Mouse (Mus musculus) hindbrain, embryonic 13.5 days (tissue): Measurements from ENCODE around the gene Lrrtm4. TPM values are rescaled to one million over a fixed set of nuclear protein-coding genes. Genes with fewer than 3 reads are reported as not detected.

ENCODE experiments used
- ATAC-seq: fragments of 200-750 bp; cut with Nextera tagmentation; 2 replicates; pipeline ENCODE4 v1.8.0; 2017; ENCODE audit warnings: moderate TSS enrichment; ENCODE audit not compliant: low FRiP score
- H3K27ac ChIP-seq: fragments of 300-500 bp; sonication (generic); 2 replicates; pipeline ENCODE4 v1.5.1; 2015; ENCODE audit warnings: inconsistent platforms, mild to moderate bottlenecking, moderate library complexity
- H3K27me3 ChIP-seq: fragments of 300-500 bp; sonication (generic); 2 replicates; pipeline ENCODE4 v1.6.1; 2015; ENCODE audit warnings: mild to moderate bottlenecking, inconsistent platforms
- H3K36me3 ChIP-seq: fragments of 300-500 bp; sonication (generic); 2 replicates; pipeline ENCODE4 v1.6.1; 2015; ENCODE audit warnings: mild to moderate bottlenecking, inconsistent platforms
- H3K4me1 ChIP-seq: fragments of 300-500 bp; sonication (generic); replicated peaks from 2 replicates; pipeline ENCODE4 v1.6.1; 2015; ENCODE audit warnings: inconsistent platforms
- H3K4me2 ChIP-seq: fragments of 300-500 bp; sonication (generic); 2 replicates; pipeline ENCODE4 v1.6.1; 2015; ENCODE audit warnings: inconsistent platforms, mild to moderate bottlenecking, moderate library complexity
- H3K4me3 ChIP-seq: fragments of 300-500 bp; sonication (generic); 2 replicates; pipeline ENCODE4 v1.5.1; 2015; ENCODE audit warnings: mild to moderate bottlenecking, inconsistent platforms
- H3K9ac ChIP-seq: fragments of 300-500 bp; sonication (generic); 2 replicates; pipeline ENCODE4 v1.6.1; 2015; ENCODE audit warnings: mild to moderate bottlenecking, inconsistent platforms
- H3K9me3 ChIP-seq: fragments of 300-500 bp; sonication (generic); 2 replicates; pipeline ENCODE4 v1.6.1; 2016; ENCODE audit warnings: inconsistent platforms
- WGBS: fragments of 180-500 bp; shearing (Covaris S2); methylation state at CpG from one replicate; pipeline ENCODE4 v1.1.7; 2015; 5-methylcytosine and 5-hydroxymethylcytosine counted together
- polyA plus RNA-seq: library from polyadenylated mRNA; unstranded; fragments of >200 nt; fragmentation: Nextera tagmentation; extraction: Ambion mirVana; gene quantifications from 2 replicates; pipeline ENCODE4 v1.2.1, GENCODE M21; 2015

The Lrrtm4 gene
- polyA plus RNA-seq, 1 experiment from 2014 or later = 12.8 TPM

DNA sequence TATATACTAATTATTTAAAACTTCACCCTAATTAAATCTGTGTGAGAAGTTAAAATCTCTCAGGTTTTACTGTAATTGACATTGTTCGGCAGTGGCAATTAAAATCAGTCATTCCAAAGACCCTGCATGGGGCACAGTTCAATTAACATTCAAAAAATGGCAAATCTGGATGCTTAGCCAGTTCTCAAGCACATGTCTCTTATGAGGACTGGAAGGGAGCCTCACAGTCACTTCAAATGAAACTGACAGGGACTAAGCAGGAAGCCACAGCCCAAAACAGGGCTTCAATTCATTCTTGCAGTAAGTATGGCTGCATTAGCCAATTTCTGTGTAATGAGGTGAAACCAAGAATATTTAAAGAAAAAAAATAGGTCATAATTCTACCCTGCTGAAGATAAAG lies 333.6 kb downstream of the Lrrtm4 start:
- no peak for ATAC-seq
- no peak overlapping the region for H3K27ac ChIP-seq
- no peak overlapping the region for H3K4me2 ChIP-seq
- no peak overlapping the region for H3K4me3 ChIP-seq
- no peaks in the 10 kb centered on the region for H3K27me3 ChIP-seq
- H3K9me3 ChIP-seq = no peaks in the 10 kb centered on the region
- H3K36me3 ChIP-seq = no peaks in the 10 kb centered on the region
- no peak overlapping the region for H3K9ac ChIP-seq
- WGBS = 68% methylated on average over 1 of the region's 1 CpGs
- H3K4me1 ChIP-seq = no peaks in the 10 kb centered on the region

DNA sequence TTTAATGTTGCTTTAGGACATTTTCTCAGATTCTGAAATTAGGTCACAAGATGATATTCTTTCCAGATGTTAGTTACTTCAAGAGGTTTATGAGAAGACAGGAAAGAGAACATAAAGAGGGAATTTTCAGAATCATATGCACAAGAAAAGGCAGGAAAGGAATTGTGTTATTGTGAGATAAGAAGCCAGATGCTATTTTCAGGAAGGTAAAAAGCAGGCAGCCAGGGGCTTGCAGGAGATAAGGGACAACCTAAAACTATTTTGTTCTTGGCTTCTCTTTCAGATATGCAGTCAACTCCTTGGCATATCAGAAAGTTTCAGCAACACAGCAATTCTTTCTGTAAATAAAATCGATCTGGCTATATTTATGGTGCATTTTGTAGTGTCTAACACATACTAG lies 338.4 kb downstream of the Lrrtm4 start:
- H3K27me3 ChIP-seq = no peaks in the 10 kb centered on the region
- H3K27ac ChIP-seq = no peak overlapping the region
- ATAC-seq = no peak
- H3K4me3 ChIP-seq = no peak overlapping the region
- H3K9ac ChIP-seq = no peak overlapping the region
- no peaks in the 10 kb centered on the region for H3K9me3 ChIP-seq
- no peaks in the 10 kb centered on the region for H3K4me1 ChIP-seq
- no peak overlapping the region for H3K4me2 ChIP-seq
- WGBS = 91% methylated on average over 1 of the region's 1 CpGs
- H3K36me3 ChIP-seq = no peaks in the 10 kb centered on the region

DNA sequence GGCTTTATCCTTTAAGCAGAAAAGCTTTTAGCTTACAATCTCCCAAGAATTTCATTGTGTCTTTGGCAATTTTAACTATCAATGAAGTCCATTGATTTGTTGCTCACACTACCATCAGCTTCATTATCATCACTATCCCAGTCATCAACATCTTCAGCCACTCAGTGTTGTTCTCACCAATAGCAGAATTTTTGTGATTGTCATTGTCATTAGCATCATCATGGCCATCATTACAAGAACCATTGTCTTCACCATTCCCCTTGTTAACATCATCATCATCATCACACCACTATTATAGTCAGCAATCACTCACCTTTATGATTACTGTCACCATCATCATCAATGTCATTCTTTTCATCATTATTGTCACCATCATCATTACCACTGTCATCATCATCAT lies 344.9 kb downstream of the Lrrtm4 start:
- H3K4me2 ChIP-seq = no peak overlapping the region
- H3K4me1 ChIP-seq = no peaks in the 10 kb centered on the region
- ATAC-seq = no peak

DNA sequence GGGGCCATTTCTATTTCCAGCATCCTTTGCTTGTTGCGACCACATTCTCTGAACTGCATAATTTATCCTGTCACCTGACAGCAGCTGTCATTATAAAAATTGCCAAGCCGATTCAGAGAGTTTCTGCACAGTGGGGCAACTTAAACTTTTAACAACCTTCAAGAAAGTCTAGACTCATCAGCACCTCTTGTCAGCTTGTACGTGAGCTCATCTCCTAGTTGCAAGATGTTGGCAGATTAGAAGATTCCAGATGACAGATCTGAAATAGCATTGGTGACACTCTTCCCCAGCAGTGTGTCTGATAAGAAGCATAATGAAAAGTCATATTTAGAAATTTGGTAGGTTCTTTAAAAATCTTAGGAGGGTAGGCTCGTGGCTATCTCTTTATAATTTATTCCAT lies 347.9 kb downstream of the Lrrtm4 start:
- Histone ChIP-seq H3K27ac (no peak overlapping the region), H3K4me2 (no peak overlapping the region), H3K27me3 (no peaks in the 10 kb centered on the region), H3K4me3 (no peak overlapping the region), H3K9me3 (no peaks in the 10 kb centered on the region), H3K4me1 (no peaks in the 10 kb centered on the region), H3K36me3 (no peaks in the 10 kb centered on the region), H3K9ac (no peak overlapping the region)
- 82% methylated on average over 4 of the region's 4 CpGs for WGBS
- ATAC-seq = no peak

More for the DNA sequence above, 344.9 kb downstream of the Lrrtm4 start:
- Histone ChIP-seq H3K27ac (no peak overlapping the region), H3K36me3 (no peaks in the 10 kb centered on the region), H3K27me3 (no peaks in the 10 kb centered on the region), H3K4me3 (no peak overlapping the region), H3K9ac (no peak overlapping the region), H3K9me3 (no peaks in the 10 kb centered on the region)

DNA sequence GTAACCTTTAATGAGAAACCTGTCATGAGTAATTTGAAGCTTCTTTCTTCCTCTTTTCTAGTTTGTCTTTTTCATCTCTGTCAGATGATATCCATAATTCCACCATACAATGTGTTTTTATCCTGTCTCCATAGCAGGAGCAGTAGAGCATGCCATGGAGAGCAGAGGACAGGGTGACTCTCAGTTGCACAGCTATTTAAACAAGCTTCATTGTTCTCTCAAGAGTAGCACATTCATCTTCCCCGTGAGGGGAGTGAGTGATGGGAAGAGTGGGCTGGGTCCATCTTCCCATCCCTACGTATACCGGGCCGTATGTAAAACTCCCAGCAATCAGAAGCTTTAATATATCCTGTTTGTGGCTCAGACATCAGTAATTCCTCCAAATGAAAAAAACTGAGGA lies 370.9 kb downstream of the Lrrtm4 start:
- Histone ChIP-seq H3K27ac (no peak overlapping the region), H3K9me3 (no peaks in the 10 kb centered on the region), H3K4me3 (no peak overlapping the region), H3K36me3 (no peaks in the 10 kb centered on the region), H3K27me3 (no peaks in the 10 kb centered on the region), H3K4me1 (no peaks in the 10 kb centered on the region), H3K4me2 (no peak overlapping the region), H3K9ac (no peak overlapping the region)
- 15% methylated on average over 4 of the region's 4 CpGs for WGBS
- ATAC-seq = no peak

DNA sequence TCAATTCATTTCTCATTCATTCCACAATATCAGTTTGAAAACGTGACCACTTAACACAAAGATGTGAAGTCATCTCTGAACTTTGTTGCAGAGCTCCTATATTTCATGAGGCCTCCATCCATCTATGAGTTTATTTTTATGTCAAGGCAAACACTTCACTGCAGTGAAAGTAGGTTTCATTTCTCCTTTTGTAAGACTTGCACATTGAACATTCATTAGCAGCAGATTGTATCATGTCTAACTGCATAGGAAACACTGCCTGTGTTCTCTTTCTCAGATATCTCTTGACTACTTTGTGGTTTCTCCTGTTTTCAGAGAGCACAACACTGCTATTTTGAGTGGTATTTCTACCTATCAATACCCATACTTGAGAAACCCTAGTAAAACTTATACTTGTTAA lies 388.1 kb downstream of the Lrrtm4 start:
- no peak for ATAC-seq
- H3K4me1 ChIP-seq = no peaks in the 10 kb centered on the region
- H3K9me3 ChIP-seq = no peaks in the 10 kb centered on the region
- no peak overlapping the region for H3K9ac ChIP-seq
- no peaks in the 10 kb centered on the region for H3K27me3 ChIP-seq
- no peaks in the 10 kb centered on the region for H3K36me3 ChIP-seq
- no peak overlapping the region for H3K4me2 ChIP-seq
- 79% methylated on average over 1 of the region's 1 CpGs for WGBS
- no peak overlapping the region for H3K4me3 ChIP-seq
- H3K27ac ChIP-seq = no peak overlapping the region

DNA sequence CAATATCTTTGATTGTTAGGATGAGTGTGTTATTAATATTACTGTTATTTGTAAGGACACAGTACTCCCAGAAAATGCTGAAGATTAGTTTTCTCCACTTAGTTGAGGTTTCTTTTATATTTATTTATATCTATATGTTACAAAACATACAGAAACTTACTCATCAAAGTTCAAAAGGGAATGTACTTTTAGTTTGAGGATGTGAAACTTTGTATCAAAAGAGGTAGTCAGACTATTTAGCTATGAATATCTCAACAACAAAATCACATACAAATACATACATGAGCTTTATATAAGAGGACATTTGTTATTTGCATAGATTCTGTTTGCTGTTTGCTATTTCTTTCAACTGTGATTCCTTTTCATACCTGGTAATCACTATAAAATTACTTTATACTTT lies 421.5 kb downstream of the Lrrtm4 start:
- H3K4me1 ChIP-seq = no peaks in the 10 kb centered on the region
- no peak overlapping the region for H3K4me2 ChIP-seq
- no peaks in the 10 kb centered on the region for H3K36me3 ChIP-seq
- no peaks in the 10 kb centered on the region for H3K27me3 ChIP-seq
- no peak overlapping the region for H3K9ac ChIP-seq
- no peak for ATAC-seq
- H3K4me3 ChIP-seq = no peak overlapping the region
- no peaks in the 10 kb centered on the region for H3K9me3 ChIP-seq
- H3K27ac ChIP-seq = no peak overlapping the region

DNA sequence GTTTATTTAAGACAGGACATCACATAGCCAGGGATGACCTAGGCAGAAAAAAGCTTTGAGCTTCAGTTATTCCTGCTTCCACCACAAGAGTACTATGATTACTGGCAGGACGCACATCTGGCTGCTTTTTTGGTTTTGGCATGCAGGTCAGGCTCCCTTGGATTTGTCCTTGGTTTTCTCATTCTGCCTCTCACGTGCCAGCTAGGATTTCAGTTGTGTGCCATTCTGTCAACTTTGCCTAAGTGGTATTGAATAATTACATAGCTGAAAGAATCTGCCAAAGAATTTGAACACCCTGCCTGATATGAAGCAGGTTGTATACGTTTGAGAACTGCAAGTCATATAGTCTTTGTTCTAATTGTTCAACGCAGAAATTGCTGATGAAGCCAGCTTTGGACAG lies 451.9 kb downstream of the Lrrtm4 start:
- Histone ChIP-seq H3K27me3 (no peaks in the 10 kb centered on the region), H3K9me3 (no peaks in the 10 kb centered on the region), H3K4me3 (no peak overlapping the region), H3K9ac (no peak overlapping the region), H3K4me2 (no peak overlapping the region), H3K36me3 (no peaks in the 10 kb centered on the region), H3K27ac (no peak overlapping the region), H3K4me1 (no peaks in the 10 kb centered on the region)
- no peak for ATAC-seq
- 72% methylated on average over 4 of the region's 4 CpGs for WGBS

DNA sequence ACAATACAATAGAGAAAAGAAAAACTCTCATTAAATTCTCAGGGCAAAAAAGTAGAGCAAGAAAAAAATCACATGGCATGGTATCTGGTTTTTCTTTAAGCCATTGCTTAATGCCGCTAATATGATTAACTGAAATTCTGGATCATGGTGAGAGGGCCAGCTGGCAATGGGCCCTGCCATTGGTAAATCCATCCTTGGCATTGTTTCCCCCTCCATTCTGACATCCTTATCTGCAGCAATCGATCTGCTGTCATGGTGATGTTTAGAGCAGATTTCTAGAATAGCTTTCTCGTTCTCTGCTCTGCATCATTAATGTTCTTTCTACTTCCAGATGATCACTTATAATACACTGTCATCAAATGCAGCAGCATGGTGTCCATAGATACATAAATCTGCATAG lies 457.5 kb downstream of the Lrrtm4 start:
- no peak; the same call in 1 of the 2 replicates for ATAC-seq
- Histone ChIP-seq H3K4me2 (no peak overlapping the region), H3K4me3 (no peak overlapping the region), H3K9me3 (no peaks in the 10 kb centered on the region), H3K4me1 (no peaks in the 10 kb centered on the region), H3K9ac (no peak overlapping the region), H3K27ac (no peak overlapping the region), H3K36me3 (no peaks in the 10 kb centered on the region), H3K27me3 (no peaks in the 10 kb centered on the region)
- 53% methylated on average over 3 of the region's 3 CpGs for WGBS

DNA sequence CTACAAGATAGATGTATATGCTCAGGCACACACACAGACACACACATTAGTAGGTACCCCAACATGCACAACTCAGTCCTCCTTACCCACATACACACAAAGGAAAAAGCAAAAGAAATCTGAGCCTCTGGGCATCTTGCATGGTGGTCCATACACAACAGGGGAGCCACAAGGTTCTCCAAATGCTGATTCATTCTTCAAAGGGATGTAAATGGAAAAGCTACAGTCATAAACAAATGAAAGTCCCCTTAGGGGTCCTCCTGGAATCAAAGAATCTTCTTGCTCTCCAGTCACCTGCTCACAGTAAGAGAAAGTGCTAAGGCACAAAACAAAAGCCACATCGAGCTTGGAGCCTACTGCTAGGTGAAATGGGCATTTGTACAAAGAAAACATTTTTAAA lies 526.3 kb downstream of the Lrrtm4 start:
- Histone ChIP-seq H3K27ac (no peak overlapping the region), H3K9ac (no peak overlapping the region), H3K36me3 (no peaks in the 10 kb centered on the region), H3K4me2 (no peak overlapping the region), H3K4me3 (no peak overlapping the region), H3K4me1 (no peaks in the 10 kb centered on the region), H3K9me3 (no peaks in the 10 kb centered on the region), H3K27me3 (no peaks in the 10 kb centered on the region)
- no peak for ATAC-seq
- 5% methylated on average over 1 of the region's 1 CpGs for WGBS

DNA sequence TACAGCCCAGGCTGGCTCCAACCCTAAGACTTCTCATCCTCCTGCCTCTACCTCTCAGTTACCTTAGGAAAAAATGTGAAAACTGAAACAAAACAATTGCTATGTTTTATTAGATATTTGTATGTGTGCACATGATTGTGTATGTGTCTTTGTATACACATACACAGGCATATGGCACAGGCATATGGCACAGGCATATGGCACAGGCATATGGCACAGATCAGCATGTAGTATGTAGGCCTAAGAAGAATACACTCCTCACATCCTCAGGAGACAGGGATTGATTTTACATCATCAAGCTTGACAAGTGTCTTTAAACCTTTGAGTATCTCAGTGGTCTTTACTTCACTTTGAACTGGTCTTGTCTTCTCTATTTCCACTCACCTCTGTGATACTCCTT lies 531.2 kb downstream of the Lrrtm4 start:
- Histone ChIP-seq H3K4me1 (no peaks in the 10 kb centered on the region), H3K9me3 (no peaks in the 10 kb centered on the region), H3K27ac (no peak overlapping the region), H3K4me3 (no peak overlapping the region), H3K36me3 (no peaks in the 10 kb centered on the region), H3K9ac (no peak overlapping the region), H3K4me2 (no peak overlapping the region), H3K27me3 (no peaks in the 10 kb centered on the region)
- ATAC-seq = no peak

DNA sequence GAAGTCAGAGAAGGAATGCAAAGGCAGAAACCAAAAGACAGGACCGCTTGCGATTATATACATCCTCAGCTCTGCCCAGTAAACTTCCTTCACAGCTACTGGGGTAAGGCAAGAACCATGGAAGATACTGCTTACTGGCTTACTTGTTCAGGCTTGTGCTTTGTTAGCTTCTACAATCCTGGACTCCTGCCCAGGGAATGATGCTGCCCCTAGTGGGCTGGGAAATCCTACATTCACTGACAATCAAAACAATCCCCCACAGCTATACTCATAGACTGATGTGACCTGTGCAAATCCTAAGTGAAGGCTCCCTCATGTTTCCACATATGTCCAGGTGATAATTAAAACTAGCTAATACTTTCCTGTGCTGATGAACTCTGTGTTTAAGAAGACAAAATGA lies 534.7 kb downstream of the Lrrtm4 start:
- H3K36me3 ChIP-seq = no peaks in the 10 kb centered on the region
- H3K27me3 ChIP-seq = no peaks in the 10 kb centered on the region
- H3K4me1 ChIP-seq = no peaks in the 10 kb centered on the region
- 96% methylated on average over 2 of the region's 2 CpGs for WGBS
- H3K4me2 ChIP-seq = no peak overlapping the region
- no peak for ATAC-seq
- H3K27ac ChIP-seq = no peak overlapping the region
- H3K9ac ChIP-seq = no peak overlapping the region
- no peaks in the 10 kb centered on the region for H3K9me3 ChIP-seq
- H3K4me3 ChIP-seq = no peak overlapping the region

DNA sequence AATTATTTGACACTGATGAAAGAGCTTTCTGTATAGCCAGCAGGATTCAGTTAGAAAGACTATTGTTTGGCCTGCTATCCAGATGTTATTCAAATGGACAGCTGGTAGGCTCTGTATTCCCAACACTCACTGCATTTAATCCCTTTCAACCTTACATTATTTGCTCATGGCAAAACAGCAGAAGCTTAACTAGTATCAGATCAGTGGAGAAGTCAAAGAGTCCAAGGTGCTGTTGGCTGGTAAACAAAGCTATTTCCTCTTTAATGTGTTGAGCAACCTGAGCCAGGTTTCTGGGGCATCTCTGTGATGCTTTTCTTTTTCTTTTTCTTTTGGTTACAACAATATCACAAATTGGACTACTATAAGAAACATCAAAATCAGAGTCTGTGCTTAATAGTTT lies 536.3 kb downstream of the Lrrtm4 start:
- H3K27ac ChIP-seq = no peak overlapping the region
- H3K9me3 ChIP-seq = no peaks in the 10 kb centered on the region
- H3K27me3 ChIP-seq = no peaks in the 10 kb centered on the region
- H3K4me1 ChIP-seq = no peaks in the 10 kb centered on the region
- no peak overlapping the region for H3K4me3 ChIP-seq
- no peaks in the 10 kb centered on the region for H3K36me3 ChIP-seq
- H3K4me2 ChIP-seq = no peak overlapping the region
- ATAC-seq = no peak
- no peak overlapping the region for H3K9ac ChIP-seq

DNA sequence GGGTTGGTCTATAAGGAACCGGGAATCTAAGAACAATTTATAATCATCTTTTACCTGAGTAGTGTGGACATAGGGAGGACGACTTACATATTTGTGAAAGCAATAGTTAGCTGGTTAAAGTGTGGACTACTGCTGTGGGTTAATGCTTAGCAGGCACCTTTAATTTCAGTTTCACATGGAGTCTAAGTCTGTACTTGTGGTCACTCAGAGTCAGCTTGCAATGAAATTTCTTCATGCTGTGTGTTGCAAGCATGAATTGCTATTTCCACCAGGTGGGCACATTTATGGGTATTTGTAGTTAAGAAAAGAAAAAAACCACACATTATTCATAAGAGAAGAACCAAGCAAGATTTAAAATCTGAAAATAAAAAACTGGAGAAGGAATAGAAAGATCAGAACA lies 558.5 kb downstream of the Lrrtm4 start:
- no peak overlapping the region for H3K9ac ChIP-seq
- no peaks in the 10 kb centered on the region for H3K36me3 ChIP-seq
- no peak overlapping the region for H3K4me3 ChIP-seq
- no peaks in the 10 kb centered on the region for H3K9me3 ChIP-seq
- H3K27ac ChIP-seq = no peak overlapping the region
- no peaks in the 10 kb centered on the region for H3K27me3 ChIP-seq
- H3K4me2 ChIP-seq = no peak overlapping the region
- H3K4me1 ChIP-seq = no peaks in the 10 kb centered on the region
- ATAC-seq = no peak
- WGBS = 95% methylated on average over 2 of the region's 2 CpGs
